Mouse (Mus musculus) kidney, embryonic 14.5 days (tissue): ENCODE measurements around the gene Baz2b. TPM values are rescaled to one million over a fixed set of nuclear protein-coding genes. Genes with fewer than 3 reads are reported as not detected.

ENCODE experiments used
- ATAC-seq: fragments of 200-750 bp; cut with Nextera tagmentation; 2 replicates; pipeline ENCODE4 v1.8.0; 2017; ENCODE audit warnings: moderate number of reproducible peaks, mild to moderate bottlenecking, moderate TSS enrichment, moderate library complexity; ENCODE audit not compliant: low FRiP score, low TSS enrichment
- H3K27ac ChIP-seq: fragments of 300-500 bp; sonication (generic); 2 replicates; pipeline ENCODE4 v1.5.1; 2014; ENCODE audit warnings: low read depth, mild to moderate bottlenecking, low read length, moderate library complexity, mixed read lengths
- H3K27me3 ChIP-seq: fragments of 300-500 bp; sonication (generic); 2 replicates; pipeline ENCODE4 v1.6.1; 2014; ENCODE audit warnings: mild to moderate bottlenecking, low read length; ENCODE audit not compliant: control insufficient read depth, insufficient read depth
- H3K36me3 ChIP-seq: fragments of 300-500 bp; sonication (generic); 2 replicates; pipeline ENCODE4 v1.6.1; 2014; ENCODE audit warnings: low read length, mixed read lengths; ENCODE audit not compliant: control insufficient read depth, insufficient read depth
- H3K4me1 ChIP-seq: fragments of 300-500 bp; sonication (generic); 2 replicates; pipeline ENCODE4 v1.6.1; 2014; ENCODE audit warnings: low read length, mixed read lengths; ENCODE audit not compliant: control insufficient read depth, insufficient read depth
- H3K4me2 ChIP-seq: fragments of 300-500 bp; sonication (generic); replicated peaks from 2 replicates; pipeline ENCODE4 v1.6.1; 2014; ENCODE audit warnings: low read depth, mild to moderate bottlenecking, low read length
- H3K4me3 ChIP-seq: fragments of 300-500 bp; sonication (generic); 2 replicates; pipeline ENCODE4 v1.5.1; 2014; ENCODE audit warnings: mild to moderate bottlenecking, low read length
- H3K9ac ChIP-seq: fragments of 300-500 bp; sonication (generic); 2 replicates; pipeline ENCODE4 v1.6.1; 2014; ENCODE audit warnings: low read depth, mild to moderate bottlenecking, low read length, moderate library complexity
- H3K9me3 ChIP-seq: fragments of 300-500 bp; sonication (generic); 2 replicates; pipeline ENCODE4 v1.6.1; 2016; ENCODE audit warnings: low read length; ENCODE audit not compliant: control insufficient read depth
- WGBS: fragments of 180-500 bp; shearing (Covaris S2); extraction: QIAGEN DNeasy Blood & Tissue Kit; methylation state at CpG from one replicate; pipeline ENCODE4 v1.1.7; 2014; 5-methylcytosine and 5-hydroxymethylcytosine counted together
- polyA plus RNA-seq: library from polyadenylated mRNA; unstranded; fragments of >200 nt; fragmentation: Nextera tagmentation; extraction: Ambion mirVana; gene quantifications from 2 replicates; pipeline ENCODE4 v1.2.1, GENCODE M21; 2014

Gene Baz2b
- polyA plus RNA-seq, 1 experiment from 2014 or later, result 70.4 TPM

DNA sequence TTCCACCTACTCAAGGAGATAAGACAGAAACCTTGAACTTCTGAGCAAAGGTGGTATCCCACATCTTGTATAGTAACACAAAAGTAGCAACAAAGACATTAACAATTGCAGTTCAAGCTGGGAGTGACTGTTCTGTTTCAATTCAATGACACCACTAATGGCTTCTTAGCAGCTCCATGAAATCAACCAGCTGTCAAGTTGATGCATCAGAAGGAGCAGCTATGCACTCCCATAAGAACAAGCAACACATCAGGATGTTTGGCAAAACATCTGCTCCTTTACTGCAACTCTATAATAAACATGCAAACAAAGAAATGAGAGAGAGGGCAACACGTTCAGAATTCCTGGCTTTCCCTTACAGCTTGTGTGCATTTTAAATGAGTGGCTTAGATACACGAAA is 87.5 kb downstream of the Baz2b start:
- H3K27ac ChIP-seq, result no peak overlapping the region
- H3K4me3 ChIP-seq, result no peak overlapping the region
- H3K9me3 ChIP-seq, result no peaks in the 10 kb centered on the region
- H3K4me2 ChIP-seq, result no peak overlapping the region
- no peaks in the 10 kb centered on the region for H3K36me3 ChIP-seq
- no peak for ATAC-seq
- H3K27me3 ChIP-seq, result no peaks in the 10 kb centered on the region
- WGBS, result 48% methylated on average over 2 of the region's 2 CpGs
- H3K9ac ChIP-seq, result no peak overlapping the region
- peaks cover 45% of the 10 kb centered on the region for H3K4me1 ChIP-seq

- no peak overlapping the region for H3K4me3 ChIP-seq
- no peak overlapping the region for H3K27ac ChIP-seq
- 61% methylated on average over 2 of the region's 2 CpGs for WGBS
- H3K9ac ChIP-seq, result no peak overlapping the region
- H3K36me3 ChIP-seq, result no peaks in the 10 kb centered on the region
- no peaks in the 10 kb centered on the region for H3K9me3 ChIP-seq
- H3K4me2 ChIP-seq, result no peak overlapping the region
- ATAC-seq, result no peak
- no peaks in the 10 kb centered on the region for H3K27me3 ChIP-seq
- peaks cover 49% of the 10 kb centered on the region for H3K4me1 ChIP-seq
These were observed 89.0 kb downstream of the Baz2b start for GRCm38 (mm10) chr2:60120681-60121080.

DNA sequence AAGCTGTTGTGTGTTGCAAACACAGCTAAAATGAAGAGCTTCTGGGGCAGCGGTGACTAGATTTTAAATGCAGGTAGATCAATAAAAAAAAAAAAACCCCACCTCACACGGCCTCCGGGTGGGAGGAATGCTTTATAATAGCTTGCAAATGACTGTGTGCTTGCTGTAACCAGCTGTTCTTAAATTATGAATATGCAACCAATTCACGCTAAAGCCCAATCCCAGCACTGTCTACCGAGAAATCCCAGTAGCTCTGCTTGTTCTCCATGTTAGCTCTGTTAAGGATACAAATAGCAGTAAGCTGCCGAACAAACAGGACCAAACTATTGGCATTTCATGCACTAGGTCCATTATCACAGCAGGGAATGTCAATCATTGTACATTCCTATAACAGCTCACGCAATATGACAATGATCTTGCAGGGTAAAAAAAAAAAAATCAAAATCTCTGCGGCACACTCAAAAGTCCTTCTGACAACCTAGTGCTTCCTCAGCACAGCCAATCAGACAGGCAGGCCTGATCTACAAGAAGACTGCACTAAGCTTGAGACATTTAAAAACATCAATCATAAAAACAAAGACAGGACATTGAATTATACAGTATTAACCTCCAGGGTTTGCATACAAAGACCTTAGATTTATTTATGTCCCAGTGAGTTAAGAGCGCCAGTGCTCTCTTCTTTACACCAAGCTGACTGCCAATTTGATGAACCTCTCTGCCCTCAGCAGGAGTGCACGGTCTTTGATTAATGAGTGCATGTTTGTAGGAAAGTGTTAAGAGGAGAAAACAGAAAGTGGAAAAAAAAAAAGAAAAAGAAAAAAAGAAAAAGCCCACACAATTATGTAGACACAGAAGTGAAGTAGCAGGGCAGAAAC is 90.7 kb downstream of the Baz2b start:
- H3K27ac ChIP-seq, result no peak overlapping the region
- WGBS, result 59% methylated on average over 10 of the region's 10 CpGs
- no peak for ATAC-seq
- no peaks in the 10 kb centered on the region for H3K36me3 ChIP-seq
- no peak overlapping the region for H3K9ac ChIP-seq
- H3K4me1 ChIP-seq, result peaks cover 49% of the 10 kb centered on the region
- H3K27me3 ChIP-seq, result no peaks in the 10 kb centered on the region
- no peak overlapping the region for H3K4me2 ChIP-seq
- no peak overlapping the region for H3K4me3 ChIP-seq
- H3K9me3 ChIP-seq, result no peaks in the 10 kb centered on the region

GRCm38 (mm10) chr2:60117867-60118266 is 91.8 kb downstream of the Baz2b start:
- WGBS, result 51% methylated on average over 9 of the region's 9 CpGs
- Histone ChIP-seq H3K27me3 (no peaks in the 10 kb centered on the region), H3K4me1 (peaks cover 42% of the 10 kb centered on the region)

GRCm38 (mm10) chr2:60115891-60116554 is 93.6 kb downstream of the Baz2b start:
- peak; percentile 86 for ATAC-seq
- Histone ChIP-seq H3K27me3 (no peaks in the 10 kb centered on the region), H3K9me3 (no peaks in the 10 kb centered on the region), H3K9ac (no peak overlapping the region; the same call in 1 of the 2 replicates), H3K36me3 (peaks cover under 1% of the 10 kb centered on the region; the same call in 1 of the 2 replicates), H3K4me1 (peaks cover 29% of the 10 kb centered on the region), H3K27ac (0 out of 2 replicates have a peak overlapping the region, but pooled peaks have one; percentile 6), H3K4me3 (no peak overlapping the region), H3K4me2 (no peak overlapping the region)
- WGBS, result 22% methylated on average over 12 of the region's 12 CpGs

More at GRCm38 (mm10) chr2:60117867-60118266, 91.8 kb downstream of the Baz2b start:
- no peaks in the 10 kb centered on the region for H3K36me3 ChIP-seq
- H3K4me2 ChIP-seq, result no peak overlapping the region
- H3K9me3 ChIP-seq, result no peaks in the 10 kb centered on the region
- no peak overlapping the region for H3K4me3 ChIP-seq
- H3K9ac ChIP-seq, result no peak overlapping the region
- no peak overlapping the region for H3K27ac ChIP-seq
- ATAC-seq, result no peak

GRCm38 (mm10) chr2:60114901-60115300 is 94.7 kb downstream of the Baz2b start:
- Histone ChIP-seq H3K36me3 (peaks cover 5% of the 10 kb centered on the region; the same call in 1 of the 2 replicates), H3K4me2 (no peak overlapping the region), H3K9ac (no peak overlapping the region), H3K27ac (no peak overlapping the region), H3K9me3 (no peaks in the 10 kb centered on the region), H3K27me3 (no peaks in the 10 kb centered on the region), H3K4me3 (no peak overlapping the region), H3K4me1 (peaks cover 22% of the 10 kb centered on the region)
- 87% methylated on average over 4 of the region's 4 CpGs for WGBS
- ATAC-seq, result no peak

DNA sequence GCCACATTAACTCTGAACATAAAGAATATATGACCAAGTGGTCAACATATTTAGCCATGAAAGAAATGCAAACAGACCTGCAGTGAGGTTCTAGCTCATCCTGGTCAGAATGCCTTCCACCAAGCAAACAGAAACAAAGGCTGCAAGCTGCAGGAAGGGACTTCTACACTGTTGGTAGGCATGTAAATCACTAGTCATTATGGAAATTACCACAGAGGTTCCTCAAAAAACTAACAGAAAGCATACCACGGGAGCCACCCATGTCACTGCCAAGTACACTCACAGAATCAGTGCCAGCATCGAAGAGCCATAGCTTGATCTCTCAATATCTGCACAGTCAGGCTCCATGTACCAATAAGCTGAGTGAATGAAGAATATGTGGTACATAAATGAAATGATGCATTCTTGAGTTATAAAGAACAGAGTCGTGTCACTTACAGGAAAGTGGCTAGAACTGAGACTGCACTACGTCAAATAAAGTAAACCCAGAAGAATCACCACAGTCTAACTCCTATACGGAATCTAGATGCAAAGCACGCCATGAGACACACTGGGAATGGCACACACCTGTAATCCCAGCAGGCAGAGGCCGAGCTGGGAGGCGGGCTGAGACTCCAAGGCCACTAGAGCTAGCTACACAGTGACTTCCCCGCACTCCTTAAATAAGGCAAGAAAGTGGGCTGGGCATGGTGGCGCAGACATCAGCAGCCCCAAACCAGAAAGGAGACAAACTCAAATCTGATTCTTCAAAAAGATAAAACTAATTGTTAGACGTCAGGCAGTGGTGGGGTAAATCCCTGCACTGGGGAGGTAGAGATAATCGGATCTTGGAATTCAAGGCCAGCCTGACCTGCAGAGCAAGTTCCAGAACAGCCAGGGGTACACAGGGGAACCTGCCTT is 95.7 kb downstream of the Baz2b start:
- no peaks in the 10 kb centered on the region for H3K9me3 ChIP-seq
- H3K9ac ChIP-seq, result no peak overlapping the region
- no peak for ATAC-seq
- H3K36me3 ChIP-seq, result peaks cover 5% of the 10 kb centered on the region; the same call in 1 of the 2 replicates
- H3K27me3 ChIP-seq, result no peaks in the 10 kb centered on the region
- H3K27ac ChIP-seq, result no peak overlapping the region
- no peak overlapping the region for H3K4me3 ChIP-seq
- WGBS, result 79% methylated on average over 12 of the region's 12 CpGs
- peaks cover 22% of the 10 kb centered on the region for H3K4me1 ChIP-seq
- no peak overlapping the region for H3K4me2 ChIP-seq

- Histone ChIP-seq H3K4me1 (peaks cover 7% of the 10 kb centered on the region; the same call in 1 of the 2 replicates), H3K4me2 (no peak overlapping the region), H3K36me3 (peaks cover 5% of the 10 kb centered on the region; the same call in 1 of the 2 replicates), H3K27ac (no peak overlapping the region), H3K27me3 (no peaks in the 10 kb centered on the region), H3K9me3 (no peaks in the 10 kb centered on the region), H3K4me3 (no peak overlapping the region), H3K9ac (no peak overlapping the region)
- WGBS, result 94% methylated on average over 2 of the region's 2 CpGs
- no peak for ATAC-seq
These were observed 97.5 kb downstream of the Baz2b start for GRCm38 (mm10) chr2:60112116-60112515.
